Mouse (Mus musculus): Measurements from ENCODE around the gene Ppp1r32. TPM values are rescaled to one million over a fixed set of nuclear protein-coding genes. Genes with fewer than 3 reads are reported as not detected.

Ppp1r32 gene
- polyA plus RNA-seq, 1 experiment from 2014 or later = not detected

DNA sequence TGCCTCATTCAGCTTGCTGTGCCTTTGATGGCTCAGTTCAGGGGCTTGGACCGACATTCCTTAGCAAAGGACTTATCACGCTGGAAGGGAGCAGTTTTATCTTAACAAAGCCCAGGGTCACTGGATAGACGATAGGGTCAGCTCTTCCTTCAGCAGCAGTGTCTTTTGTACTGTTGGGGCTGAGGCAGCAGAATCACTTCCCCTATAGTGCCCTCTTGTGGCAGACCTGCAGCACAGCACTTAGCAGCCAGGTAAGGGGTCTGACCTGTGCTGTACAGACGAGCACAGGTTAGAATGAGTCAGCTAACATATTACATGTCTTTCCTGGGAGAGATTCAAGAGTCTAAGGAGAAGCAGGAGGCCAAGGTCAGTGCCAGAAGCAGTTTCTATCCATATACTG is 19.8 kb upstream of the Ppp1r32 start:
- Histone ChIP-seq H3K36me3 (ENCODE audit: control insufficient read depth, insufficient read depth, low read length) (peaks cover 52% of the 10 kb centered on the region), H3K9me3 (ENCODE audit: control insufficient read depth, low read length) (no peaks in the 10 kb centered on the region)
- no peak; the same call in 1 of the 2 replicates for ATAC-seq (ENCODE audit: low FRiP score, low TSS enrichment)

DNA sequence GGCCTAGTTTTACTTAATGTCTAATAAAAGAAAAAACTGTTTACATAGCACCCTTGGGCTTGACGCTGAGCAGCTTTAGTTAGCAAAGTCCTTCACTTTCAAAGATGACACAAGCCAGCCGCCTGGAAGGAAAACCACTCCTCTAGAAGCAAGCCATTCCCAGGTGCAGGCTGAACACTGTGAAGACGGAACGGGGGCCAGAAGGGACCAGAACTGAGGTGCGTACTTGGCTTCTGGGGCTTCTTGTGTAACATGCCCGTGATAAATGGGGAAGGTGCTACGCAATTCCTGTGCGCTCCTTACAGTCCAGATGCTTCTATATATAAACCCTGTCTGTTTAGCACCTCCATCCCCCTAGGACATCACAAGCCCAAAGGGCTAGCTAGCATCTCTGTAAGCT is 17.9 kb upstream of the Ppp1r32 start:
- no peaks in the 10 kb centered on the region for H3K27me3 ChIP-seq (ENCODE audit: control insufficient read depth, insufficient read depth, low read length)
- no peak overlapping the region for H3K4me3 ChIP-seq (ENCODE audit: low read length)
- H3K4me2 ChIP-seq (replicated peaks; ENCODE audit: low read depth, low read length) = no peak overlapping the region
- no peak overlapping the region for H3K27ac ChIP-seq (ENCODE audit: low read depth, low read length)
- no peaks in the 10 kb centered on the region for H3K9me3 ChIP-seq (ENCODE audit: control insufficient read depth, low read length)
- H3K4me1 ChIP-seq (ENCODE audit: control insufficient read depth, insufficient read depth, low read length) = no peaks in the 10 kb centered on the region
- H3K9ac ChIP-seq (ENCODE audit: low read depth, low read length) = no peak overlapping the region
- ATAC-seq (ENCODE audit: low FRiP score, low TSS enrichment) = no peak
- peaks cover 47% of the 10 kb centered on the region for H3K36me3 ChIP-seq (ENCODE audit: control insufficient read depth, insufficient read depth, low read length)
- 95% methylated on average over 8 of the region's 8 CpGs for WGBS

More for the DNA sequence above, 19.8 kb upstream of the Ppp1r32 start:
- Histone ChIP-seq H3K27ac (ENCODE audit: low read depth, low read length) (no peak overlapping the region), H3K9ac (ENCODE audit: low read depth, low read length) (no peak overlapping the region), H3K4me1 (ENCODE audit: control insufficient read depth, insufficient read depth, low read length) (no peaks in the 10 kb centered on the region), H3K4me2 (replicated peaks; ENCODE audit: low read depth, low read length) (no peak overlapping the region), H3K4me3 (ENCODE audit: low read length) (no peak overlapping the region), H3K27me3 (ENCODE audit: control insufficient read depth, insufficient read depth, low read length) (no peaks in the 10 kb centered on the region)
- 19% methylated on average over 4 of the region's 4 CpGs for WGBS

DNA sequence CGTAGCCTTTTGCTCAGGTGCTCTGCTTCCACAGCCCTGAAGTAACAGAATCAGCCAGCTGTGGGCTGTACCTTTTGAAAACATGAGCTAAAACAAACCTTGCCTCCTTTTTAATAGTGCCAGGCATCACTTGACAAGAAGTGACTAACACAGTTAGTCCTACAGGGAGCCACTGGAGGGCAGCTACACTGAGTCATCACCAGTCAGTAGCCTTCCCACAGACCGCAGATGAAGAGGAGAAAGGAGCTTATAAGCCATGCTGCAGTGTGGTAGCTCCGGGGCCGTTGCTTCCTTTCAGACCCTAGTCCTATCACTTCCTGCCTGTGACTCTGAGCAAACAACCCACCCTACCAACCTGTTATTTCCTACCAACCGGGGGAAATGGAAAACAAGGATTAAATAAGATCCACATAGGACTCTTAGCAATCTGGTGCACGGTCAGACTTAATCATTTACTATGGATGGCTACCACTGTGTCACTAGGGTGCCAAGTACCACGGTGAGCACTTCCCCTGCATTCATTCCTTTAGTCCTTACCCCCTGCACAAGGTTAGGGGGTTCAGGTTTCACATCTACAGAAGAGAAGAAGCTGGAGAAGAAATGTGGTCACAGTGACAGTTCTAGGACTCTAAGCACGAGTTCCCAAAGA is 14.9 kb upstream of the Ppp1r32 start:
- Histone ChIP-seq H3K4me3 (ENCODE audit: low read length) (no peak overlapping the region), H3K9me3 (ENCODE audit: control insufficient read depth, low read length) (no peaks in the 10 kb centered on the region), H3K36me3 (ENCODE audit: control insufficient read depth, insufficient read depth, low read length) (peaks cover 34% of the 10 kb centered on the region), H3K9ac (ENCODE audit: low read depth, low read length) (no peak overlapping the region), H3K4me1 (ENCODE audit: control insufficient read depth, insufficient read depth, low read length) (no peaks in the 10 kb centered on the region), H3K4me2 (replicated peaks; ENCODE audit: low read depth, low read length) (no peak overlapping the region), H3K27ac (ENCODE audit: low read depth, low read length) (no peak overlapping the region), H3K27me3 (ENCODE audit: control insufficient read depth, insufficient read depth, low read length) (no peaks in the 10 kb centered on the region)
- ATAC-seq (ENCODE audit: low FRiP score, low TSS enrichment) = no peak
- 44% methylated on average over 8 of the region's 8 CpGs for WGBS

DNA sequence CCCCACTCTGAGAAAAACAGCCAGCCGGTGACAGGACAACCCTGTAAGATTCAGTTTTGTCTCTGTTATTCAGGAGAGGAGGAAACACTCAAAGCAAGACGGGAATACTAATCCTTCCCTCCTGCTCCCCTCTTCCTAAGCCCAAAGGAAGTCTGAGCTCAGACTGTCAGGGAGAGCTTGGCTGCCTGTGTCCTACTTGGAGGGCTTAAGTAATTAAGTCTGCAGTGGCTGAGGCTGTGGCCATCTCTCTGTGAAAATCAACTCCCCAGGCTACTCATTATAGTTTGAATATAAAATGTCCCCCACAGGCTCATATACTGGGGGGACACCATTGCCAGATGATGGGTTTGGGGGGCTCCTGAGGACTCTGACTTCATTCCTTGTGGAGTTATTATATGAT is 14.2 kb upstream of the Ppp1r32 start:
- Histone ChIP-seq H3K36me3 (ENCODE audit: control insufficient read depth, insufficient read depth, low read length) (peaks cover 28% of the 10 kb centered on the region), H3K27ac (ENCODE audit: low read depth, low read length) (no peak overlapping the region), H3K9ac (ENCODE audit: low read depth, low read length) (no peak overlapping the region), H3K27me3 (ENCODE audit: control insufficient read depth, insufficient read depth, low read length) (no peaks in the 10 kb centered on the region), H3K9me3 (ENCODE audit: control insufficient read depth, low read length) (no peaks in the 10 kb centered on the region), H3K4me1 (ENCODE audit: control insufficient read depth, insufficient read depth, low read length) (0 out of 2 replicates have a peak, but pooled peaks cover 5% of the 10 kb centered on the region), H3K4me2 (replicated peaks; ENCODE audit: low read depth, low read length) (no peak overlapping the region), H3K4me3 (ENCODE audit: low read length) (no peak overlapping the region)
- WGBS = 73% methylated on average over 2 of the region's 2 CpGs
- no peak for ATAC-seq (ENCODE audit: low FRiP score, low TSS enrichment)

DNA sequence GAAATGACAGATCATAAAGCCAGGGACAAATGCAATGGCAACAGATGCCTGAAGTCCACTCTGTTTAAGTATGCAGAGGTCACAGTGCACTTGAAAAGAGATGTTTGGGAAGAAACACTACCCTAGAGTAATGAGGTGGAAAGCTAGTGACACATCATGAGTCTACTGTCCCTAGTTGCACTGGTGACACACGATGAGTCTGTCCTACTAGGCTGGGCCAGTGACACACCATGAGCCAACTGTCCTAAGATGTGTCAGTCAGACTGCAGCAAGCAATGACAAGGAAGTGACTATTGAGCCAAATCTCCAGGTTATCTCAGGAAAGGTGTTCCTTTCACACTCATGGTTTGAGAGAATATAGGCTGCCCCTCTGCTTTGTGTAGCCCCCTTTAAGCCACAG is 12.9 kb upstream of the Ppp1r32 start:
- H3K36me3 ChIP-seq (ENCODE audit: control insufficient read depth, insufficient read depth, low read length) = peaks cover 15% of the 10 kb centered on the region; the same call in 1 of the 2 replicates
- no peaks in the 10 kb centered on the region for H3K27me3 ChIP-seq (ENCODE audit: control insufficient read depth, insufficient read depth, low read length)
- WGBS = 33% methylated on average over 1 of the region's 1 CpGs
- 0 out of 2 replicates have a peak, but pooled peaks cover 11% of the 10 kb centered on the region for H3K4me1 ChIP-seq (ENCODE audit: control insufficient read depth, insufficient read depth, low read length)
- H3K4me2 ChIP-seq (replicated peaks; ENCODE audit: low read depth, low read length) = no peak overlapping the region
- H3K27ac ChIP-seq (ENCODE audit: low read depth, low read length) = no peak overlapping the region
- no peak for ATAC-seq (ENCODE audit: low FRiP score, low TSS enrichment)
- H3K9me3 ChIP-seq (ENCODE audit: control insufficient read depth, low read length) = no peaks in the 10 kb centered on the region
- no peak overlapping the region for H3K9ac ChIP-seq (ENCODE audit: low read depth, low read length)
- no peak overlapping the region for H3K4me3 ChIP-seq (ENCODE audit: low read length)

DNA sequence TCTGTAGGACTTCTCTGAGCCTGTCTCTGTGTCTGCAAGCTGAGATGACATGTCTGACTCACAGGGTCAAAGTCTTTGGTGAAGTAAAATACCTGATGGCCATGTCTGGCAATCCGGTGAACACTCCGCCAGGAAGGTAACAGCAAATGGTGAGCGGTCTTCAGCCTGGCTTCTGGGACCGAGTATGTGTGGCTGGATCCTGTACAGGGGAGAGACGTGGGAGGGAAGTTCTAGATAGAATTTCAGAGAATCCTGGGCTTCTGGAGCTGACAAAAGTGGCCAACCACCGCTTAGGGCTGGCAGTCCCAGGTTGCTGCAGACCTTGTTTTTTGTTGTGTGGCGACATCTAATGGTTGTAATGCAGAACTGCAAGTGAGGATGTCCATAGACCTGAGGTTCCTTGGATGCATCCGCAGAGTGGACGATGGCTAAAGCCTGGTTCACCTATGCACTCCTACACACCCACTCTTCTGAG is 3.6 kb upstream of the Ppp1r32 start:
- Histone ChIP-seq H3K9ac (ENCODE audit: low read depth, low read length) (no peak overlapping the region), H3K4me1 (ENCODE audit: control insufficient read depth, insufficient read depth, low read length) (no peaks in the 10 kb centered on the region), H3K9me3 (ENCODE audit: control insufficient read depth, low read length) (no peaks in the 10 kb centered on the region), H3K27me3 (ENCODE audit: control insufficient read depth, insufficient read depth, low read length) (no peaks in the 10 kb centered on the region), H3K27ac (ENCODE audit: low read depth, low read length) (no peak overlapping the region), H3K36me3 (ENCODE audit: control insufficient read depth, insufficient read depth, low read length) (no peaks in the 10 kb centered on the region), H3K4me2 (replicated peaks; ENCODE audit: low read depth, low read length) (no peak overlapping the region), H3K4me3 (ENCODE audit: low read length) (no peak overlapping the region)
- WGBS = 16% methylated on average over 9 of the region's 9 CpGs
- ATAC-seq (ENCODE audit: low FRiP score, low TSS enrichment) = peak; percentile 83

DNA sequence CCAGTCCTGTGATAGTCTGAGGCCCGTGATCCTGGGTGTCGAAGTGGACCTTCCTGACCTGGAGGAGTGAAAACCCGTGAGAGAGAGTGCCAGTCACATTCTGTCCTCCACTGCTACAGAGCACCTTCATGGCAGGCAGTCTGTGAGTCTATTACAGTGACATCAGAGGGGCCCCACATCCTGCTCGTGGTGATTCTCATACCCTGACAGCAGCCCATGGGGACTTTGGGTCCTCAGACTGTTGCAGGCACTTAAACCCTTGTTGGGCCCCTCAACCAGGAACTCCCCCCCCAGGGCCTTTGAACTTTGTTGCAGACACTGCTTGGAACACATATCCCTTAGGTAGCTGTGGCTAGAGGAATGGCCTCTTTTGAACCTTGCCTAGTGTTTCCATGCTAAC is 3.2 kb downstream of the Ppp1r32 start:
- Histone ChIP-seq H3K9ac (ENCODE audit: low read depth, low read length) (no peak overlapping the region), H3K9me3 (ENCODE audit: control insufficient read depth, low read length) (no peaks in the 10 kb centered on the region), H3K4me1 (ENCODE audit: control insufficient read depth, insufficient read depth, low read length) (no peaks in the 10 kb centered on the region), H3K27ac (ENCODE audit: low read depth, low read length) (no peak overlapping the region), H3K36me3 (ENCODE audit: control insufficient read depth, insufficient read depth, low read length) (no peaks in the 10 kb centered on the region), H3K4me3 (ENCODE audit: low read length) (no peak overlapping the region), H3K27me3 (ENCODE audit: control insufficient read depth, insufficient read depth, low read length) (no peaks in the 10 kb centered on the region), H3K4me2 (replicated peaks; ENCODE audit: low read depth, low read length) (no peak overlapping the region)
- ATAC-seq (ENCODE audit: low FRiP score, low TSS enrichment) = no peak
- WGBS = 47% methylated on average over 4 of the region's 4 CpGs

DNA sequence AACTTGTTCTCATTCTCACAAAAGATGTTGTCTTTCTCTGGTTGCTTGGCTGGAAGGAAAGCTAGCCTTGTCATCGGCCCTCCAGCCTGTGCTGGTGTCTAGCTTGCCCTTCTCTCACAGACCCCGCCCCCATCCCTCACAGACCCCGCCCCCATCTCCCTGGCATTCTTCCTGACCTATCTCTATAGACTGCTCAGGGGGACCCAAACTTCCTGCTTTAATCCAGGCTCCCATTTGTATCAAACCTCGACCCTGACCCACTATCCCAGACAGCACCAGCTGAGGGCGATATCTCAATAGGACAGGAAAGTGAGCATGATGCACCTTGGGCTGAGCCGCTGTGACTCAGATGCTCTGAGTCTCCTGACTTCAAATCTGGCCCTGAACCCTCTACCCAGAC is 8.9 kb downstream of the Ppp1r32 start:
- H3K27me3 ChIP-seq (ENCODE audit: control insufficient read depth, insufficient read depth, low read length) = no peaks in the 10 kb centered on the region
- no peaks in the 10 kb centered on the region for H3K36me3 ChIP-seq (ENCODE audit: control insufficient read depth, insufficient read depth, low read length)
- no peak overlapping the region for H3K27ac ChIP-seq (ENCODE audit: low read depth, low read length)
- H3K9ac ChIP-seq (ENCODE audit: low read depth, low read length) = no peak overlapping the region
- 32% methylated on average over 6 of the region's 6 CpGs for WGBS
- no peak overlapping the region for H3K4me3 ChIP-seq (ENCODE audit: low read length)
- 0 out of 2 replicates have a peak, but pooled peaks have one; percentile 20 for ATAC-seq (ENCODE audit: low FRiP score, low TSS enrichment)
- no peak overlapping the region for H3K4me2 ChIP-seq (replicated peaks; ENCODE audit: low read depth, low read length)
- H3K9me3 ChIP-seq (ENCODE audit: control insufficient read depth, low read length) = no peaks in the 10 kb centered on the region
- H3K4me1 ChIP-seq (ENCODE audit: control insufficient read depth, insufficient read depth, low read length) = no peaks in the 10 kb centered on the region

DNA sequence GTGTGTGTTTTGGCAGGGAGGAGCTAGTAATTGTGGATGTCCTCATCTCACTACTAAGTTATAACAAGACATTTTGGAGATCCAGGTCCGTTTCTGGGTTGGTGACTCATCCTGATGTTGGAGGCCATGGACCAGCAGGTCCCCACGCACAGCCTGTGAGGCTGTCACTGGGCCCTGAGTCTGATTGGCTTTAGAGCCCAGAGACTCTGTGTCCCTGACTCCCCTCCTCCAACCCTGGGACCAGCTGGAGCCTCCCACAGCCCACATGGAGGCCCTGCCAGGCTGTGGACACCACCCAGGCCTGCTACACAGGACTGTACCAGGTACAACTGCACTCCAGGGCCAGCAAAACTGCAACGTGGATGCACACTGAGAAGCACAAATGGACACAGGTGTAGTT is 9.8 kb downstream of the Ppp1r32 start:
- ATAC-seq (ENCODE audit: low FRiP score, low TSS enrichment) = no peak
- H3K9ac ChIP-seq (ENCODE audit: low read depth, low read length) = no peak overlapping the region
- no peaks in the 10 kb centered on the region for H3K36me3 ChIP-seq (ENCODE audit: control insufficient read depth, insufficient read depth, low read length)
- no peaks in the 10 kb centered on the region for H3K9me3 ChIP-seq (ENCODE audit: control insufficient read depth, low read length)
- H3K4me3 ChIP-seq (ENCODE audit: low read length) = no peak overlapping the region
- H3K27ac ChIP-seq (ENCODE audit: low read depth, low read length) = no peak overlapping the region
- 75% methylated on average over 3 of the region's 3 CpGs for WGBS
- no peaks in the 10 kb centered on the region for H3K27me3 ChIP-seq (ENCODE audit: control insufficient read depth, insufficient read depth, low read length)
- no peaks in the 10 kb centered on the region for H3K4me1 ChIP-seq (ENCODE audit: control insufficient read depth, insufficient read depth, low read length)
- no peak overlapping the region for H3K4me2 ChIP-seq (replicated peaks; ENCODE audit: low read depth, low read length)
